ENCODE assay signal across 18 mouse cellular contexts in genomic region chr1:88302057-88302740, GRCm38 (mm10). TPM values are rescaled to one million over a fixed set of nuclear protein-coding genes. Genes with fewer than 3 reads are reported as not detected.
DNase-seq lines count a peak whose midpoint lies in the region; ATAC-seq and TF ChIP-seq lines count a peak whose summit lies in the region.
"Had no signal": no experiment of that assay in that cellular context is flagged by ENCODE, and none has a peak within 500 bp of the region (broad histone marks: within the 10 kb centered on the region; RNA-seq: fewer than 3 reads in every experiment).

No protein-coding gene starts in this region.

- H3K27ac ChIP-seq in forebrain, embryonic 12.5 days: no peak overlapping the region
- no peak overlapping the region for H3K27ac ChIP-seq in forebrain, embryonic 16.5 days (ENCODE audit: low read length)
- no peak overlapping the region for H3K27ac ChIP-seq in lung, embryonic 14.5 days (ENCODE audit: low read depth)
- no peak overlapping the region for H3K27ac ChIP-seq in MEL (ENCODE audit: control insufficient read depth, low read depth, low read length)
- H3K27ac ChIP-seq in limb, embryonic 11.5 days (replicated peaks; ENCODE audit: low read depth, low read length): no peak overlapping the region
- H3K27ac ChIP-seq: forebrain, embryonic 10.5 days; gastrocnemius, adult 2 months; heart, embryonic 15.5 days; limb, embryonic 13.5 days; macrophage had no signal

- 0 out of 2 replicates have a peak, but pooled peaks have one; percentile 9 for ATAC-seq in forebrain, embryonic 12.5 days (ENCODE audit: low FRiP score)
- no peak for ATAC-seq in forebrain, embryonic 16.5 days
- no peak for ATAC-seq in lung, embryonic 14.5 days (ENCODE audit: insufficient read depth)
- 0 out of 2 replicates have a peak, but pooled peaks have one; percentile 19 for ATAC-seq in limb, embryonic 11.5 days (ENCODE audit: insufficient number of reproducible peaks, low FRiP score, low TSS enrichment, low read depth)

- H3K36me3 ChIP-seq in forebrain, embryonic 12.5 days (replicated peaks): no peaks in the 10 kb centered on the region
- no peaks in the 10 kb centered on the region for H3K36me3 ChIP-seq in forebrain, embryonic 16.5 days (ENCODE audit: control insufficient read depth, insufficient read depth)
- H3K36me3 ChIP-seq in lung, embryonic 14.5 days (ENCODE audit: insufficient read depth): no peaks in the 10 kb centered on the region
- no peaks in the 10 kb centered on the region for H3K36me3 ChIP-seq in MEL (ENCODE audit: control insufficient read depth in 1 of 2, insufficient read depth in 2 of 2, low read length in 2 of 2)
- H3K36me3 ChIP-seq in limb, embryonic 11.5 days (ENCODE audit: control insufficient read depth, insufficient read depth, low read length): no peaks in the 10 kb centered on the region
- H3K36me3 ChIP-seq: forebrain, embryonic 10.5 days; heart, embryonic 15.5 days; limb, embryonic 13.5 days had no signal

- TF ChIP-seq POLR2A in MEL (IDR thresholded peaks at IDR 0.05; ENCODE audit: control insufficient read depth in 1 of 2, insufficient read depth in 1 of 2, low read depth in 1 of 2, low read length in 2 of 2, poor library complexity in 1 of 2): no peak

- H3K9me3 ChIP-seq in forebrain, embryonic 12.5 days: peaks cover 92% of the 10 kb centered on the region
- peaks cover 61% of the 10 kb centered on the region for H3K9me3 ChIP-seq in forebrain, embryonic 16.5 days (ENCODE audit: control insufficient read depth, low read length)
- H3K9me3 ChIP-seq in lung, embryonic 14.5 days (ENCODE audit: low read depth, low read length): peaks cover 58% of the 10 kb centered on the region
- no peaks in the 10 kb centered on the region for H3K9me3 ChIP-seq in MEL (replicated peaks; ENCODE audit: insufficient read depth, low read length)
- H3K9me3 ChIP-seq in limb, embryonic 11.5 days (ENCODE audit: control insufficient read depth, low read length): peaks cover 82% of the 10 kb centered on the region

- no peaks in the 10 kb centered on the region for H3K27me3 ChIP-seq in forebrain, embryonic 12.5 days
- H3K27me3 ChIP-seq in forebrain, embryonic 16.5 days (replicated peaks; ENCODE audit: control insufficient read depth, insufficient read depth, low read length): no peaks in the 10 kb centered on the region
- H3K27me3 ChIP-seq in lung, embryonic 14.5 days (ENCODE audit: insufficient read depth, low read length): no peaks in the 10 kb centered on the region
- no peaks in the 10 kb centered on the region for H3K27me3 ChIP-seq in MEL (ENCODE audit: control insufficient read depth in 1 of 2, insufficient read depth in 2 of 2, low read length in 2 of 2)
- no peaks in the 10 kb centered on the region for H3K27me3 ChIP-seq in limb, embryonic 11.5 days (ENCODE audit: control insufficient read depth, insufficient read depth, low read length)
- H3K27me3 ChIP-seq: heart, embryonic 15.5 days; limb, embryonic 13.5 days had no signal

- no peaks in the 10 kb centered on the region for H3K4me1 ChIP-seq in forebrain, embryonic 12.5 days
- H3K4me1 ChIP-seq in forebrain, embryonic 16.5 days (replicated peaks; ENCODE audit: control insufficient read depth, insufficient read depth, low read length): no peaks in the 10 kb centered on the region
- no peaks in the 10 kb centered on the region for H3K4me1 ChIP-seq in lung, embryonic 14.5 days (ENCODE audit: insufficient read depth)
- H3K4me1 ChIP-seq in MEL (ENCODE audit: control insufficient read depth in 1 of 2, insufficient read depth in 2 of 2, low read length in 2 of 2): no peaks in the 10 kb centered on the region
- H3K4me1 ChIP-seq in limb, embryonic 11.5 days (ENCODE audit: control insufficient read depth, insufficient read depth, low read length): no peaks in the 10 kb centered on the region
- H3K4me1 ChIP-seq: forebrain, embryonic 10.5 days; heart, embryonic 15.5 days; limb, embryonic 13.5 days had no signal

- peak; percentile 11 for DNase-seq in lung, embryonic 14.5 days
- no peak for DNase-seq in lung, postnatal 10 days
- peak; percentile 8 for DNase-seq in MEL (ENCODE audit: low read depth, low spot score)
- DNase-seq in limb, embryonic 11.5 days (ENCODE audit: low spot score): peak; percentile 29
- no peak for DNase-seq in gastrocnemius, postnatal 25 days
- no peak for DNase-seq in layer of hippocampus, postnatal 10 days (ENCODE audit: low spot score in 2 of 2)
- DNase-seq: adrenal gland, postnatal 14 days; B cell, adult 2 months; gastrocnemius, adult 2 months; kidney, adult 9 months; thymus, adult 2 months had no signal

- TF ChIP-seq CTCF in lung, embryonic 14.5 days (IDR thresholded peaks at IDR 0.05; ENCODE audit: low read depth): no peak
- no peak for TF ChIP-seq CTCF in MEL (IDR thresholded peaks at IDR 0.05 in 2 of 3, conservative IDR thresholded peaks at IDR 0.05 in 1 of 3; ENCODE audit: control insufficient read depth in 1 of 3, insufficient read depth in 1 of 3, low read depth in 2 of 3, low read length in 3 of 3, poor library complexity in 1 of 3, severe bottlenecking in 1 of 3)

- H3K4me3 ChIP-seq in forebrain, embryonic 12.5 days (replicated peaks): no peak overlapping the region
- H3K4me3 ChIP-seq in forebrain, embryonic 16.5 days (replicated peaks; ENCODE audit: low read length): no peak overlapping the region
- H3K4me3 ChIP-seq in lung, embryonic 14.5 days (ENCODE audit: low read depth, low read length): no peak overlapping the region
- no peak overlapping the region for H3K4me3 ChIP-seq in MEL (ENCODE audit: control insufficient read depth in 1 of 2, insufficient read depth in 1 of 2, low read depth in 2 of 2, low read length in 2 of 2)
- no peak overlapping the region for H3K4me3 ChIP-seq in limb, embryonic 11.5 days (ENCODE audit: low read depth, low read length)
- H3K4me3 ChIP-seq: forebrain, embryonic 10.5 days; gastrocnemius, adult 2 months; heart, embryonic 15.5 days; limb, embryonic 13.5 days; myocyte had no signal

- 65% methylated on average over 14 of the region's 14 CpGs for WGBS in forebrain, embryonic 12.5 days
- 67% methylated on average over 14 of the region's 14 CpGs for WGBS in forebrain, embryonic 16.5 days
- WGBS in lung, embryonic 14.5 days: 64% methylated on average over 14 of the region's 14 CpGs
- WGBS in limb, embryonic 11.5 days: 67% methylated on average over 14 of the region's 14 CpGs

- TF ChIP-seq EP300 in MEL (IDR thresholded peaks at IDR 0.05; ENCODE audit: low read depth in 1 of 2, low read length in 2 of 2): no peak

- H3K9ac ChIP-seq in forebrain, embryonic 12.5 days: no peak overlapping the region
- H3K9ac ChIP-seq in forebrain, embryonic 16.5 days (replicated peaks; ENCODE audit: low read depth, low read length): no peak overlapping the region
- no peak overlapping the region for H3K9ac ChIP-seq in lung, embryonic 14.5 days
- no peak overlapping the region for H3K9ac ChIP-seq in MEL (ENCODE audit: control insufficient read depth, low read depth, low read length, poor library complexity, severe bottlenecking)
- H3K9ac ChIP-seq in limb, embryonic 11.5 days (ENCODE audit: low read length): no peak overlapping the region
- H3K9ac ChIP-seq: heart, embryonic 15.5 days; limb, embryonic 13.5 days had no signal

- no peak overlapping the region for H3K4me2 ChIP-seq in forebrain, embryonic 12.5 days
- no peak overlapping the region for H3K4me2 ChIP-seq in forebrain, embryonic 16.5 days (ENCODE audit: low read length)
- no peak overlapping the region for H3K4me2 ChIP-seq in lung, embryonic 14.5 days
- no peak overlapping the region for H3K4me2 ChIP-seq in limb, embryonic 11.5 days (ENCODE audit: low read depth, severe bottlenecking)
- H3K4me2 ChIP-seq: heart, embryonic 15.5 days; limb, embryonic 13.5 days had no signal

- no peaks in the 10 kb centered on the region for H3K79me2 ChIP-seq in MEL (ENCODE audit: control insufficient read depth, insufficient read depth, low read length, poor library complexity)

- TF ChIP-seq RAD21 in MEL (IDR thresholded peaks at IDR 0.05; ENCODE audit: low read depth, low read length): no peak

TF ChIP-seq in MEL, 35 proteins besides CTCF, POLR2A, EP300 and RAD21:
- TF ChIP-seq SMC3 (IDR thresholded peaks at IDR 0.05; ENCODE audit: low read depth, low read length) (no peak), SIN3A (IDR thresholded peaks at IDR 0.05; ENCODE audit: low read length) (no peak), CHD1 (IDR thresholded peaks at IDR 0.05; ENCODE audit: low read depth, low read length) (no peak), UBTF (IDR thresholded peaks at IDR 0.05; ENCODE audit: borderline replicate concordance, insufficient read depth, low read depth, low read length) (no peak)

RNA-seq across cellular contexts. Expression of gene Trpm8, which starts 24.7 kb away (rescaled TPM):
- polyA plus RNA-seq in forebrain, embryonic 12.5 days (2016; fragmentation: Nextera tagmentation; extraction: Ambion mirVana): not detected in 2 replicates
- 0.09 TPM in 1 of 2 replicates, not detected in the other for polyA plus RNA-seq in forebrain, embryonic 16.5 days (2015; fragmentation: Nextera tagmentation; extraction: Ambion mirVana)
- polyA plus RNA-seq in lung, embryonic 14.5 days (2014; fragmentation: Nextera tagmentation; extraction: Ambion mirVana): 0.18 TPM in 1 of 2 replicates, not detected in the other
- not detected in 2 replicates for total RNA-seq in MEL (2012; rRNA removed)
- polyA plus RNA-seq in MEL (2012; ENCODE audit: insufficient read depth in 1 of 2, insufficient read length in 2 of 2, low read depth in 1 of 2, low replicate concordance in 2 of 2, missing spikeins in 1 of 2): not detected
- not detected in 2 replicates for polyA plus RNA-seq in limb, embryonic 11.5 days (2014; fragmentation: Nextera tagmentation; extraction: Ambion mirVana)
- not detected for total RNA-seq in gastrocnemius, postnatal 25 days (2021)
- under 1 TPM; 0.51 to 0.71 TPM for total RNA-seq in layer of hippocampus, postnatal 10 days (2021)
- total RNA-seq: adrenal gland, postnatal 14 days; gastrocnemius, adult 2 months had no signal
- polyA plus RNA-seq: forebrain, embryonic 10.5 days; heart, embryonic 15.5 days; limb, embryonic 13.5 days; macrophage had no signal

RNA-seq across cellular contexts. Expression of gene Hjurp, which starts 24.8 kb away (rescaled TPM):
- polyA plus RNA-seq in forebrain, embryonic 12.5 days (2016; fragmentation: Nextera tagmentation; extraction: Ambion mirVana): 209 and 210 TPM in 2 replicates
- 121 TPM in 2 replicates for polyA plus RNA-seq in forebrain, embryonic 16.5 days (2015; fragmentation: Nextera tagmentation; extraction: Ambion mirVana)
- polyA plus RNA-seq in lung, embryonic 14.5 days (2014; fragmentation: Nextera tagmentation; extraction: Ambion mirVana): 215 and 225 TPM in 2 replicates
- 58.6 and 59.4 TPM in 2 replicates for total RNA-seq in MEL (2012; rRNA removed)
- polyA plus RNA-seq in MEL (2012; ENCODE audit: insufficient read depth in 1 of 2, insufficient read length in 2 of 2, low read depth in 1 of 2, low replicate concordance in 2 of 2, missing spikeins in 1 of 2): 100 to 1,000 TPM in 1 of 2 experiments, 10 to 100 TPM in 1; 76.3 to 103 TPM
- 174 and 204 TPM in 2 replicates for polyA plus RNA-seq in limb, embryonic 11.5 days (2014; fragmentation: Nextera tagmentation; extraction: Ambion mirVana)
- 1 to 10 TPM; 7.8 to 8.7 TPM for total RNA-seq in gastrocnemius, postnatal 25 days (2021)
- 10 to 100 TPM; 44.8 to 49.1 TPM for total RNA-seq in layer of hippocampus, postnatal 10 days (2021)

Comparison
In these comparisons a context has a peak if more than half of its experiments do, and no peak if none do; other contexts are left out.
1. ATAC-seq: peak in forebrain, embryonic 12.5 days (single experiment) and limb, embryonic 11.5 days (single experiment); none in forebrain, embryonic 16.5 days (single experiment) and lung, embryonic 14.5 days (single experiment).
2. DNase-seq: peak in lung, embryonic 14.5 days (single experiment), MEL (single experiment) and limb, embryonic 11.5 days (single experiment); none in lung, postnatal 10 days (single experiment), gastrocnemius, postnatal 25 days (single experiment) and layer of hippocampus, postnatal 10 days (0 of 2).